Mouse (Mus musculus) MN1 (cell line): ENCODE results near the gene Chd3.

ENCODE experiments used
- DNase-seq: peaks from one replicate; pipeline ENCODE4 v3.0.0-alpha.2; 2016; ENCODE audit warnings: low spot score

The Chd3 gene

GRCm38 (mm10) chr11:69369215-69369989 is at the start of gene Chd3:
Gene Chd3, minus strand, starts transcription at chr11:69369406.
- DNase-seq, result no peak

- peak; percentile 96 for DNase-seq
Observed at GRCm38 (mm10) chr11:69417449-69418384, 48.5 kb upstream of the Chd3 start.

GRCm38 (mm10) chr11:69416921-69417448 is 47.8 kb upstream of the Chd3 start:
- peak; percentile 19 for DNase-seq

GRCm38 (mm10) chr11:69416509-69416908 is 47.3 kb upstream of the Chd3 start:
- no peak for DNase-seq

- DNase-seq, result peak; percentile 60
Observed at GRCm38 (mm10) chr11:69415668-69416451, 46.7 kb upstream of the Chd3 start.

GRCm38 (mm10) chr11:69415327-69415667 is 46.1 kb upstream of the Chd3 start:
- DNase-seq, result peak; percentile 84

GRCm38 (mm10) chr11:69414421-69415326 is 45.5 kb upstream of the Chd3 start:
- peak; percentile 87 for DNase-seq

- peak; percentile 60 for DNase-seq
Observed at GRCm38 (mm10) chr11:69413221-69414181, 44.3 kb upstream of the Chd3 start, which contains the start of gene Kdm6b. Gene Kdm6b, minus strand, starts transcription at chr11:69413675.

- no peak for DNase-seq
Observed at GRCm38 (mm10) chr11:69412548-69412947, 43.3 kb upstream of the Chd3 start.

- DNase-seq, result peak; percentile 80
Observed at GRCm38 (mm10) chr11:69411538-69412203, 42.5 kb upstream of the Chd3 start.

- peak; percentile 95 for DNase-seq
Observed at GRCm38 (mm10) chr11:69411073-69411535, 41.9 kb upstream of the Chd3 start.

GRCm38 (mm10) chr11:69410310-69411072 is 41.3 kb upstream of the Chd3 start:
- no peak for DNase-seq

- DNase-seq, result no peak
Observed at GRCm38 (mm10) chr11:69410045-69410309, 40.8 kb upstream of the Chd3 start.

GRCm38 (mm10) chr11:69409378-69410044 is 40.3 kb upstream of the Chd3 start:
- peak; percentile 78 for DNase-seq

GRCm38 (mm10) chr11:69408541-69409377 is 39.6 kb upstream of the Chd3 start:
- DNase-seq, result peak; percentile 93

GRCm38 (mm10) chr11:69407724-69408004 is 38.5 kb upstream of the Chd3 start:
- DNase-seq, result no peak
